Mouse (Mus musculus) erythroblast, embryonic 14.5 days (primary cell): ENCODE results near the gene Socs7.

Source experiments
- GATA1 ChIP-seq: IDR thresholded peaks from 2 replicates; pipeline ENCODE4 v1.6.1; 2012; ENCODE audit warnings: low read length, inconsistent platforms, mixed read lengths
- TAL1 ChIP-seq: IDR thresholded peaks from 3 replicates; pipeline ENCODE4 v1.6.1; 2012; ENCODE audit warnings: low read length, inconsistent platforms, mixed read lengths

GRCm38 (mm10) chr11:97415330-97415711 lies 53.0 kb downstream of the Socs7 start, which contains the start of gene Arhgap23:
- TF ChIP-seq GATA1 (no peak), TAL1 (no peak)
